Mouse (Mus musculus) MEL-GATA-1-ER (cell line): ENCODE data around the gene Klhl41.
A peak's percentile ranks its signal among the peaks of the same experiment; 100 is the strongest.

ENCODE experiments used
- DNase-seq: peaks from one replicate; pipeline ENCODE4 v3.0.0-alpha.2; 2012; ENCODE audit warnings: low read depth; ENCODE audit errors: extremely low read depth

The Klhl41 gene

DNA sequence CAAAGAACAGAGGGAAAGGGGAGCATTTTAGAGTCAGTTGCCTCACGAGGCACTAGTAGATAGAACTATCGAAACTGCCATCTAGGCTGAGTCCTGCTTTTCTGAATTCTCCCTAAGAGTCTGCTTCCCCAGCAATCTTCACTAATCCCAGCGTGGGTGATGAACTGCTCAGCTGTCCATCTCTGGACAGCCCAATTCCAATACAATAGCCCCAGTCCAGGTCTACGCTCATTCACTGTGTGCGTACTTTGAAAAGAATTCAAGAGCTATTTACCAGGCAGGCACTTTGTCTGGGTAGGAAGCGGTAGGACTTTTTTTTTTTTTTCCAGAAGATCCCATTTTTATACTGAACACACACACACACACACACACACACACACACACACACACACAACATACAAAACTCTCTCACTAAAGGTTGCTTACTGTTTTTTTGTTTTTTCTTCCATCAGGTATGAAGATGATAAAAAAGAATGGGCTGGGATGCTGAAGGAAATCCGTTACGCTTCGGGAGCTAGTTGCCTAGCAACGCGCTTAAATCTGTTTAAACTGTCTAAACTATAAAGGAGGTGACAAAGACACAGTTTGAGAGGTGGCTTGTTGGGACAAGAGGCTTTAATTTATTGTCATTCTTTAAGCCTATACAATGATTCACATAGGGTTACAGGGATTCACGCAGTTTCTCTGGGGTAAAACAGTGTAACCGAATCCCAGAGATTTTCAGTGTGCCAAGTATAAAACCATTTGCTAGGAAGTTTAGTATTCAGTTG, 13.3 kb downstream of the Klhl41 start:
- no peak for DNase-seq

GRCm38 (mm10) chr2:69684488-69684887, 14.6 kb downstream of the Klhl41 start:
- no peak for DNase-seq

GRCm38 (mm10) chr2:69690214-69690613, 20.3 kb downstream of the Klhl41 start:
- no peak for DNase-seq

DNA sequence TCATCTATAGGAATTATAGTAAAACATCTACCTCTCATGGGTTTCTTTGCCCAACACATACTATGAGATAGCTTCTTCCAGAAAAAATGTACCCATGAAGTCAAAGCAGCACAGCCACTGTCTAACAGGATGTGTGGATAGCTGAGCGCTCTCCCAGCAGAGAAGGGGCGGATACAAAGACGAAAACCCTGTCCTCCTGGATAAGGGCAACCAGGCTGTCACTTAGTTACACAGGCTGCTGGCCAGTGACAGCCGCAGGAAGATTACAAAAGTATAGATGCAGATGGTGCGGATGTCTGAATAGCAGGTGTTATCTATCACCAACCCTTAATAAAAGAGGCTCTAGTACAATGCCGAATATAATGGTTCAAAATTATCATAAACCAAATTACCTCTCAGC, 20.9 kb downstream of the Klhl41 start:
- no peak for DNase-seq

DNA sequence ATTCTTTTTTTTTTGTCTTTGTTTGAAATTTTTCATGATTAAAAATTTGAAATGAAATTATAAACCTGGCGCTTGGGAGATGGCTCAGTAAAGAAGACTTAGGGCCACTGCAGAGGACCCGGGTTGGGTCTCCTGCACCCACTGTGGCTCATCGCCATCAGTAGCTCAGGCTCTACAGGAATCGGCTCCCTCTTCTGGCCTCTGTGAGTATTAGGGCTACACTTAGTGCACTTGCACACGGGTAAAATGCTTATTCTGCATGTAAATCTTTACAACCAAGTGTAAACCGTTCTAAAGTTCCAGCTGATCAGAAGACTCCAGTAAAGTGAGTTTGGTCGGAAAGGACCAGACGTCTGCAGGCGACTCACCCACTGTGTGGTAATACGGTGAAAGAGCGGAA, 23.6 kb downstream of the Klhl41 start:
- DNase-seq: no peak

GRCm38 (mm10) chr2:69700446-69700845, 30.5 kb downstream of the Klhl41 start:
- DNase-seq: no peak

DNA sequence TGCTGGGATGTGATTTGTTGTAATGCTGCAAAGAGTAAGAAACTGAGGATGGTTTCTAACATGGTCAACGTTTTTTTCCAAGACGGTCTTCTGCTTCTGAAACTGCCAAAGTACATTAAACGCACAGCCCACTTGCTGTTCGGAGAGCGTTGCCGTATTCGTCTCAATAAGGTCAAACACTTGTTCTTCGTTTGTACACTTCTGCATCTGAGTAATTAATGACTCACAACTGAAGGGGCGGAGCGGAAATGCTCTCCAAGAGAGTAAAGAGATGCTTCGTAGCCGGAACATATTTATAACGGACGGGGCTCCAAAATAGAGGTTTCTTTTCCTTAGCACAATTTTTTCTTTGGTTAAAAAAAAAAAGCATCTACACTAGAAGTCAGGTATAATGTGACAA, 42.3 kb downstream of the Klhl41 start:
- DNase-seq: no peak

DNA sequence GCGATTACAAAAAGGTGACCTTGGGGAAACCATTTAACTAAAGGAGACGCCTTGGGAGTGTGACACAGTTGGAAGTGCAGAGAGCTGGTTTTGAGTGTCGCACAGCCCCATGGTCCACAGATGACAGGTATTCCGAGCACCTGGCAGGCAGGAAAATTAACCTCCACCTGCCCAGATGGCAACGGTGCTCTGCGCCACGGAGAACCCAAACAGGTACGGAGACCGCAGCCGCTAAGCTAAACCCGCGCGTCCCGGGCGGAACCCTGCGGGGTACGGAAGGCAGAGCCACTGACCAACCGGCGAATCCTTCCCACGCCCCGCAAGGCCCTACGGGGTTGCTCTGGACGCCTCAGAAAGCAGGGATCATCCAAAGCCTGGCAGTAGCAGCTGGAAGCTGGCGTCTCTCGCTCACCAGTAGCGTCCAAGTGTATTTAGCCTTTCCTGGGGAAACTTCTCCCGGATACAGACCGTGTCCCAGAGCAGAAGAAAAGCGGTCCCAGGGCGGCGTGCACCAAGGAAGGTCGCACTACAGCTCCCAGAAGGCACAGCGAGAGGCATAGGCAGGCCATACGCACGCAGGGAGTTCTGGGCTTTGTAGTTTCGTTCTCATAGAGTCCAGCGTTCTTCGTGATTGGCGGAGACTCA, 43.2 kb downstream of the Klhl41 start, which contains the start of gene Fastkd1:
Gene Fastkd1 (minus strand): TSS at position 536 of the 645 bp plus-strand sequence.
- DNase-seq: peak; percentile 91

GRCm38 (mm10) chr2:69713626-69714014, 43.7 kb downstream of the Klhl41 start:
- no peak for DNase-seq

DNA sequence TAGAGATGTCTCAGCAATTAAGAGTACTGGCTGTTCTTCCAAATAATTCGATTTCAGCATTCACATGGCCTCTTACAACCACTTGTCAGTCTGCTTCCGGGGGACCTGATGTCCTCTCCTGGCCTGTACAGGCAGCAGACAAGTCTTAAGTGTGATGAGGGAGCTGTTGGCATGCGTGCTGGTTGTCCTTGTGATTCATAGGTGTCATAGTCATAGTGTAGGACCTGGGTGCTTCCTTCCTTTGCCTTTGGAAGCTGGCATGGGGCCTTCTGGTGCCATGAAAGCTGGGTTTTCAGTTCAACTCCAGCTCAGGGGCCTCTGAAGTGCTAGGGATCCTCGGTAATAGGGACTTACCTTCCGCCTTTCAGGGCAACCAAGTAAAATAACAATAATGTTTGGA, 44.2 kb downstream of the Klhl41 start:
- no peak for DNase-seq

- no peak for DNase-seq
Measured at GRCm38 (mm10) chr2:69716483-69716882, 46.6 kb downstream of the Klhl41 start.

DNA sequence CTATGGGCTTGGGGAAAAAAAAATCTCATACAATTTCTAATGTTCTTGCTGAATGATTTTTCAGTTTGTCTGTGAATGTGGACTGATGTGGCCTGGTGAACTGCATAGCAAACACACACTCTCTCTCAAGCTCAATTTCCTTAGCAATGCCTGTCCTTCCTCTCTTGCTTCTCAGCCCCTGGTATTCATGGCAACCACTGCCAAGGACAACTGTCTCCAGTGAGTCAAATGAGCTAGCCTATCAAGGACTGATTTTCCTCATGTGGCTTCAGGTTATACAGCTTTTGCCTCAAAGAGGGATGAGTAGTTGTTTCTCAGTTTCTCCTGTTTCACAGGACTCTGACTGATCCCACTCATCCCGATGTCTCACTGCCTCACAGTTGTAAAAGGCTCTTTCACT, 49.2 kb downstream of the Klhl41 start:
- no peak for DNase-seq

GRCm38 (mm10) chr2:69722273-69722649, 52.3 kb downstream of the Klhl41 start, which contains the start of gene Ppig:
Ppig (plus strand) TSS chr2:69722545.
- DNase-seq: no peak

DNA sequence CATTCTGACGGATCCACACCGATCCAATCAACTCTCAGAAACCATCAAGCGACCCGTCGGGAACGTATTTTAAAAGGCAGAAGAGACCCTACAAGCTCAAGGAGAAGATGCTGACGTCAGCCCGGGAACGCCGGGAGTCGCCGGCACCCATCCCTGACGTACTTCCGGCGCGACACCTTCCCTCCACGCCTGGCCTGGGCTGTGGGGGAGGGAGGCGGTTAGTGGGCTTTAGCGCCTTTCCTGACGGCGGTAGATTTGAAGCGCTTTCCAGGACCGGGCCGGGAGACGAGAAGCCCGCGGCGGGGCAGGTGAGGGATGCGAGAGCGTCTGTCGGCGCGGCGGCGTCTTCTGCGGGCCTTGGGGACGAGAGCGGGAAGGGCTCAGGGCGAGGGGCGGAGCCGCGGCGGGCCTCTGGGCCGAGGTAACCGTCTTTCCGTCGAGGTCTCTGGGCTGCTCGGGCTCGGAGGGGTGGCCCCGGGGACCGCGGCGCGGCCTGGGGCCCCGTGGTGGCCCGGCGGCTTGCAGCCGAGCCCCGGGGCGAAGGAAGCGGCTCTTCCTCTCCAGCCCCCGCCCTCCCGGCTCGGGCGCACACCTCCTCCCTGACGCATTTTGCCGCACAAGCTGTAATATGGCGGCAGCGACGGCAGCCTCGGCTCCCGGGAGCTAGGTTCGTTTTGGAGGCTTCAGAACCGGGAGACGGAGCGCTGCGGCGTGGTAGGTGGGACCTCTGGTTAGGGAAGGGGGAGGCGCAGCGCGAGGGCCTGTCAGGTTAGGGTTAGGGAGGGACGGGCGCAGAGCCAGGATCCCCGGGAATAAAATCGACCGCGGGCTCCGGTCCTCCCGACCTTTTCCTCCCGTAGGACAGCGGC, 53.0 kb downstream of the Klhl41 start:
- peak; percentile 81 for DNase-seq

DNA sequence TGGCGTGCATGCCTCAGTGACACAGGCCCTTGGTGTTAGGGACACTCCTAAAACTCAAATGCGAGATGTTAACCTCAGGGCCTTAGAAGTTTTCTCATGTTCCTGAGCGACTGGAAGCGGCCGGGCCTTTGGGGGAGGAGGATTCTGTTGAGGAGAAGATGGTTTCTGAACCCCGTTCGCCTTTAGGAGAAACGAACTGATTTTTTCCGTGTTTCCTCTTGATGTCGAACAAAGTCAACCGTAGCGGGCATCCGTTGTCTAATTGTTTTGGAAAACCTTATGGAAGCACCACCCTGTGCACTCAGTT, 53.6 kb downstream of the Klhl41 start:
- DNase-seq: peak; percentile 19
